Mouse (Mus musculus): Measurements from ENCODE around the gene Krt8.

- TF ChIP-seq TAL1 (IDR thresholded peaks at IDR 0.05; ENCODE audit: low read length): no peak
- TF ChIP-seq GATA1 (IDR thresholded peaks at IDR 0.05; ENCODE audit: low read length): no peak
These were observed 30.0 kb downstream of the Krt8 start for GRCm38 (mm10) chr15:101974083-101974845.
